9 mouse cellular contexts compared by ENCODE assay signal in the genomic region with DNA sequence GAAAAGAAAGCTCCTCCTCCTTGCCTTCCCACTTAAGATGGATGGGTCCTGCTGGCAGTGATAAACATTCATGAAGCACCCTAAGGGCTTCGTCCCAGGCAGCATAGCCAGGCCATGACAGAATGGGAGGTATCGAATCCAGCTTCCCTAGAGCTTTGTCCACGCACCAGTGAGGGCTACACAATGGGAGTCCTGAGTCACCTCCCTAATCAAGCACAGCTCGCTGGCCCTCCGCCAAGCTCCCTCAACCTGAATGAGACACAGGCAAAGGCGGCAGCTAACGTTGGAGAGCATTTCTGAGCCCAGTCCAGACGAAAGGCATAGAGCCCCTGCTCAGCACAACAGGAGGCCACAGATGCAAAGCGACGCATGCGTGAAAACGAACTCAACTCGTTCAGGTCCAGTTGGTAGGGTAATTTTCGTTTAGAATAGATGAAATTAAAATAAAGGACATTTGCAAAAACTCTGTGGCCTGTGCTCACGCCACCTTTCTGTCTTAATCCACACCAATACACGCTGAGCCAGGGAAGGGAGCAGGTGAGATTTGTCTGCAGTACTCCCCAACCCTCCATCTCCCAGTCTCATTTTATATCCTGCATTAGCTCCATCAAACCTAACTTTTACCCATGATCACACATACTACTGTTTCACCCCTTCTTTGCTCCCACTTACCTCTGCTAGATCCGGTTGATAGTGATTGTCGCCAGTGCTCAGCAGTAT.
DNase-seq lines count a peak whose midpoint lies in the region; ATAC-seq and TF ChIP-seq lines count a peak whose summit lies in the region.
"Had no signal": no experiment of that assay in that cellular context is flagged by ENCODE, and none has a peak within 500 bp of the region (broad histone marks: within the 10 kb centered on the region; RNA-seq: fewer than 3 reads in every experiment).

No protein-coding gene starts in this region.

- peak overlapping the region; percentile 50 for H3K4me2 ChIP-seq in hindbrain, embryonic 16.5 days (ENCODE audit: low read length)

- 27% methylated on average over 18 of the region's 18 CpGs for WGBS in kidney, adult 2 months
- WGBS in hindbrain, embryonic 16.5 days = 13% methylated on average over 18 of the region's 18 CpGs

- H3K4me1 ChIP-seq in kidney, adult 2 months (ENCODE audit: control insufficient read depth, insufficient read depth, low read length) = no peaks in the 10 kb centered on the region
- H3K4me1 ChIP-seq in hindbrain, embryonic 16.5 days (ENCODE audit: control insufficient read depth, insufficient read depth, low read depth, low read length) = peaks cover 11% of the 10 kb centered on the region

- H3K4me3 ChIP-seq in kidney, adult 2 months (ENCODE audit: insufficient read depth, low read depth, low read length) = no peak overlapping the region
- H3K4me3 ChIP-seq in hindbrain, embryonic 16.5 days (ENCODE audit: low read length) = peak overlapping the region; percentile 13; the same call in 1 of the 2 replicates
- H3K4me3 ChIP-seq: myocyte had no signal

- no peaks in the 10 kb centered on the region for H3K27me3 ChIP-seq in kidney, adult 2 months (replicated peaks; ENCODE audit: control insufficient read depth, insufficient read depth, low read length)
- H3K27me3 ChIP-seq in hindbrain, embryonic 16.5 days (replicated peaks; ENCODE audit: control insufficient read depth, insufficient read depth, low read length) = no peaks in the 10 kb centered on the region

- H3K9ac ChIP-seq in hindbrain, embryonic 16.5 days (ENCODE audit: low read depth, low read length) = peak overlapping the region; percentile 32; the same call in 1 of the 2 replicates

- no peaks in the 10 kb centered on the region for H3K36me3 ChIP-seq in kidney, adult 2 months (ENCODE audit: control insufficient read depth, insufficient read depth, low read length)
- no peaks in the 10 kb centered on the region for H3K36me3 ChIP-seq in hindbrain, embryonic 16.5 days (ENCODE audit: control insufficient read depth, insufficient read depth, low read length)

- no peak overlapping the region for H3K27ac ChIP-seq in kidney, adult 2 months (ENCODE audit: insufficient read depth, low read depth, low read length)
- peak overlapping the region; percentile 74 for H3K27ac ChIP-seq in hindbrain, embryonic 16.5 days (ENCODE audit: low read depth, low read length)

- ATAC-seq in hindbrain, embryonic 16.5 days = peak; percentile 88

- H3K9me3 ChIP-seq in hindbrain, embryonic 16.5 days (ENCODE audit: control insufficient read depth, low read length) = no peaks in the 10 kb centered on the region

- TF ChIP-seq POLR2A in kidney, adult 2 months (IDR thresholded peaks at IDR 0.05; ENCODE audit: low read depth, low read length) = no peak

- TF ChIP-seq CTCF in kidney, adult 2 months (conservative IDR thresholded peaks at IDR 0.05; ENCODE audit: insufficient read depth, insufficient read length, low read depth, low read length) = no peak

- DNase-seq in kidney, postnatal 10 days = peak; percentile 51
- no peak for DNase-seq in kidney, adult 2 months
- DNase-seq in cerebellum, adult 9-10 months = peak; percentile 77
- DNase-seq in forelimb bud, embryonic 11.5 days (ENCODE audit: low read depth, low spot score) = peak; percentile 37
- peak; percentile 16 for DNase-seq in lung, postnatal 14 days
- peak; percentile 14 for DNase-seq in retina, postnatal 7 days (ENCODE audit: low read depth, low spot score)
- DNase-seq in spleen, postnatal 14 days (ENCODE audit: low spot score in 2 of 2) = no peak

Comparison
In these comparisons a context has a peak if more than half of its experiments do, and no peak if none do; other contexts are left out.
1. DNase-seq: peak in kidney, postnatal 10 days (single experiment), cerebellum, adult 9-10 months (single experiment), forelimb bud, embryonic 11.5 days (single experiment), lung, postnatal 14 days (single experiment) and retina, postnatal 7 days (single experiment); none in kidney, adult 2 months (single experiment) and spleen, postnatal 14 days (0 of 2).